Mouse (Mus musculus): ENCODE data around the gene Cops7b.
"Not testable (repeated sequence)": the region's sequence is repeated elsewhere in the genome, so short reads cannot be mapped to it uniquely, and the experiment has no call there.

Gene Cops7b

GRCm38 (mm10) chr1:86582451-86583096 is at the start of gene Cops7b, which contains the start of gene Pde6d:
Gene Cops7b, plus strand, starts transcription at chr1:86582904.
Gene Pde6d, minus strand, starts transcription at chr1:86582629.
- DNase-seq = peak; percentile 97 to 98

- no peak for DNase-seq
Measured at GRCm38 (mm10) chr1:86533411-86534130, 49.1 kb upstream of the Cops7b start.

GRCm38 (mm10) chr1:86538383-86538782 is 44.3 kb upstream of the Cops7b start:
- peak in 1 of 2 experiments; percentile 30 for DNase-seq

- not testable (repeated sequence) for DNase-seq
Measured at GRCm38 (mm10) chr1:86539583-86539982, 43.1 kb upstream of the Cops7b start.

- DNase-seq = no peak
Measured at GRCm38 (mm10) chr1:86542584-86542983, 40.1 kb upstream of the Cops7b start.

GRCm38 (mm10) chr1:86546797-86547196 is 35.9 kb upstream of the Cops7b start:
- DNase-seq = no peak

- DNase-seq = no peak
Measured at GRCm38 (mm10) chr1:86551299-86551698, 31.4 kb upstream of the Cops7b start.

- DNase-seq = no peak
Measured at GRCm38 (mm10) chr1:86551877-86552276, 30.8 kb upstream of the Cops7b start.

GRCm38 (mm10) chr1:86555665-86556064 is 27.0 kb upstream of the Cops7b start:
- DNase-seq = no peak

GRCm38 (mm10) chr1:86557872-86558271 is 24.8 kb upstream of the Cops7b start:
- no peak for DNase-seq

GRCm38 (mm10) chr1:86559232-86559631 is 23.5 kb upstream of the Cops7b start:
- no peak for DNase-seq

- DNase-seq = no peak
Measured at GRCm38 (mm10) chr1:86562663-86563062, 20.0 kb upstream of the Cops7b start.

GRCm38 (mm10) chr1:86568409-86568808 is 14.3 kb upstream of the Cops7b start:
- DNase-seq = no peak

GRCm38 (mm10) chr1:86569292-86569860 is 13.3 kb upstream of the Cops7b start:
- no peak for DNase-seq

- no peak for DNase-seq
Measured at GRCm38 (mm10) chr1:86571381-86571780, 11.3 kb upstream of the Cops7b start.

- DNase-seq = no peak
Measured at GRCm38 (mm10) chr1:86571941-86572340, 10.8 kb upstream of the Cops7b start.

- no peak for DNase-seq
Measured at GRCm38 (mm10) chr1:86580426-86580825, 2.3 kb upstream of the Cops7b start.

GRCm38 (mm10) chr1:86581692-86582450 is 833 bp upstream of the Cops7b start:
- peak; percentile 7 to 57 for DNase-seq

GRCm38 (mm10) chr1:86583709-86584108 is 1.0 kb downstream of the Cops7b start:
- DNase-seq = no peak

GRCm38 (mm10) chr1:86586992-86587391 is 4.3 kb downstream of the Cops7b start:
- peak; percentile 78 to 88 for DNase-seq

GRCm38 (mm10) chr1:86594539-86594938 is 11.8 kb downstream of the Cops7b start:
- DNase-seq = no peak

GRCm38 (mm10) chr1:86595315-86595714 is 12.6 kb downstream of the Cops7b start:
- DNase-seq = no peak

- no peak for DNase-seq
Measured at GRCm38 (mm10) chr1:86596512-86596911, 13.8 kb downstream of the Cops7b start.

Measured in kidney, postnatal 25 days (tissue).